Mouse (Mus musculus): ENCODE data around the gene Itpa.

Gene Itpa

DNA sequence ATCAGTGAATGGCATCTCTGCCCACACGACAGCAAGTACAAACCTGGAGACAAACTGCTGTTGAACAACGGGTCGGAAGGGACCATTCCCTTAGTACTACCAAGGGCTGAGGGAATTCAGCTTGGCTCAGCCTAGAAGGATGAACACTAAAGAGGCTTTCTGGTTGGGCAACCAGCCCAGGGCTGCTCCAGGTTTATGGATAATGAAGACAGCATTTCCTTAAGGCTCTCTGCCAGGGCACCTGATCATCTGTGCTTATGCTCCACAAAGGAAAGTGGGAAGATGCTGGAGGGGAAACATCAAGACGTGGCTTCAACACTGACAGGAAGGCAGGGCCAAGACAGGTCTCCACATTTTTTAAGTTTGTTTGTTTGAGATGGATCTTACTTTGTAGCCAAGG lies 57.0 kb downstream of the Itpa start:
- DNase-seq (ENCODE audit: low read depth, low spot score): no peak

GRCm38 (mm10) chr2:130727752-130728151 lies 60.3 kb downstream of the Itpa start:
- DNase-seq (ENCODE audit: low read depth, low spot score): no peak

GRCm38 (mm10) chr2:130728906-130729585 lies 61.6 kb downstream of the Itpa start:
- DNase-seq (ENCODE audit: low read depth, low spot score): no peak

DNA sequence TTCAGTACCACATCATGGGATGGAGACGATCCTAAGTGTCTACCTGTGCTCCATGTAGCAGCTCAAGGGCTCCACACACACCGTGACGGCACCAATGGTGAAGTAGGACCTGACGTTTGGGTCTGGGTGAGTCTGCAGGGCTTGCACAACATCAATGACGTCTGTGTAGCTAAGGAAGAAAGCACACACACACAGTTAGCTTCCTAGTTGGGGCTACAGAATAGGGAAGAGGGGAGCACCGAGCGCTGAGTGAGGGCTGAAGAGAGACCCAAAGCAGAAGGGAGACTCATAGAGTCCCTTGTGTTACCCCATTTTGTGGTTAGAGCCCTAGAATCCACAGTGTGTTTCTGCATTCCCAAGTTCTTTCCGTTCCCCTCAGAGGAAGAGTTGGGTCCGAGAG lies 63.3 kb downstream of the Itpa start:
- DNase-seq (ENCODE audit: low read depth, low spot score): no peak
